Mouse (Mus musculus) forebrain, embryonic 15.5 days (tissue): Measurements from ENCODE around the gene Gpx6. TPM values are rescaled to one million over a fixed set of nuclear protein-coding genes. Genes with fewer than 3 reads are reported as not detected.
A peak's percentile ranks its signal among the peaks of the same experiment; 100 is the strongest.

Experiments
- ATAC-seq: fragments of 200-750 bp; cut with Nextera tagmentation; replicated peaks from 2 replicates; pipeline ENCODE4 v1.8.0; 2017; ENCODE audit warnings: mild to moderate bottlenecking, moderate TSS enrichment, moderate library complexity
- H3K27ac ChIP-seq: fragments of 300-500 bp; sonication (generic); replicated peaks from 2 replicates; pipeline ENCODE4 v1.5.1; 2015; ENCODE audit warnings: mild to moderate bottlenecking, inconsistent platforms
- H3K27me3 ChIP-seq: fragments of 300-500 bp; sonication (generic); 2 replicates; pipeline ENCODE4 v1.6.1; 2015; ENCODE audit warnings: inconsistent platforms
- H3K36me3 ChIP-seq: fragments of 300-500 bp; sonication (generic); 2 replicates; pipeline ENCODE4 v1.6.1; 2015; ENCODE audit warnings: mild to moderate bottlenecking, inconsistent platforms
- H3K4me1 ChIP-seq: fragments of 300-500 bp; sonication (generic); 2 replicates; pipeline ENCODE4 v1.6.1; 2015; ENCODE audit warnings: inconsistent platforms
- H3K4me2 ChIP-seq: fragments of 300-500 bp; sonication (generic); replicated peaks from 2 replicates; pipeline ENCODE4 v1.6.1; 2015; ENCODE audit warnings: mild to moderate bottlenecking, inconsistent platforms
- H3K4me3 ChIP-seq: fragments of 300-500 bp; sonication (generic); 2 replicates; pipeline ENCODE4 v1.5.1; 2015; ENCODE audit warnings: mild to moderate bottlenecking, inconsistent platforms
- H3K9ac ChIP-seq: fragments of 300-500 bp; sonication (generic); replicated peaks from 2 replicates; pipeline ENCODE4 v1.6.1; 2015; ENCODE audit warnings: mild to moderate bottlenecking, inconsistent platforms
- H3K9me3 ChIP-seq: fragments of 300-500 bp; sonication (generic); 2 replicates; pipeline ENCODE4 v1.6.1; 2016; ENCODE audit warnings: inconsistent platforms
- WGBS: fragments of 180-500 bp; shearing (Covaris S2); methylation state at CpG from one replicate; pipeline ENCODE4 v1.1.7; 2015; ENCODE audit warnings: mixed read lengths; 5-methylcytosine and 5-hydroxymethylcytosine counted together
- polyA plus RNA-seq: library from polyadenylated mRNA; unstranded; fragments of >200 nt; fragmentation: Nextera tagmentation; extraction: Ambion mirVana; gene quantifications from 2 replicates; pipeline ENCODE4 v1.2.1, GENCODE M21; 2015

Gpx6 gene
- not detected in 2 replicates for polyA plus RNA-seq

DNA sequence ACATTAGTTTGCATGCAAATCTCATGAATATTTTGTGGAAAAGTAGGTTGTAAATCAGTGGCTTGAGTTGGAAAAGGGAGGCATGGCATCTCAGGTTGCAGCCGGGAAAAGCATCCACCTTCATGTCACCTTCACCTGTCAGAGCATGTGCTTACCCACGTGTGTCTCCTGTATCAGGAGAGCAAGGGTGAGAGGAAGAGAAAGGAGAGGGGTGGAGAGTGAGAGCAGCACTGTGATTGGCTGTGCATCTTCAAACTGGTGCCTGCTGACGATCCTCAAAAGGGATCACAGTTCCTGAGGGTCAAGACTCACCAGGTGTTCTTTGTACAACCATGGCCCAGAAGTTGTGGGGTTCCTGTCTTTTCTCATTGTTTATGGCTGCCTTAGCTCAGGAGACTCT, at the start of gene Gpx6:
Gpx6 (plus strand) TSS at position 200 of the 400 bp plus-strand sequence.
- ATAC-seq = no peak
- Histone ChIP-seq H3K27ac (no peak within 1 kb of the TSS), H3K4me3 (no peak within 1 kb of the TSS), H3K4me1 (no peaks in the 10 kb centered on the region), H3K9me3 (no peaks in the 10 kb centered on the region), H3K27me3 (no peaks in the 10 kb centered on the region), H3K36me3 (no peaks in the 10 kb centered on the region), H3K9ac (no peak within 1 kb of the TSS), H3K4me2 (no peak within 1 kb of the TSS)
- 14% methylated on average over 3 of the region's 3 CpGs for WGBS

GRCm38 (mm10) chr13:21262787-21263461, 49.0 kb upstream of the Gpx6 start:
- Histone ChIP-seq H3K36me3 (no peaks in the 10 kb centered on the region), H3K4me2 (no peak overlapping the region), H3K4me3 (no peak overlapping the region), H3K9ac (no peak overlapping the region), H3K27me3 (peaks cover 14% of the 10 kb centered on the region; the same call in 1 of the 2 replicates), H3K9me3 (no peaks in the 10 kb centered on the region), H3K4me1 (peaks cover 15% of the 10 kb centered on the region; the same call in 1 of the 2 replicates), H3K27ac (no peak overlapping the region)
- ATAC-seq = no peak
- 77% methylated on average over 4 of the region's 4 CpGs for WGBS

DNA sequence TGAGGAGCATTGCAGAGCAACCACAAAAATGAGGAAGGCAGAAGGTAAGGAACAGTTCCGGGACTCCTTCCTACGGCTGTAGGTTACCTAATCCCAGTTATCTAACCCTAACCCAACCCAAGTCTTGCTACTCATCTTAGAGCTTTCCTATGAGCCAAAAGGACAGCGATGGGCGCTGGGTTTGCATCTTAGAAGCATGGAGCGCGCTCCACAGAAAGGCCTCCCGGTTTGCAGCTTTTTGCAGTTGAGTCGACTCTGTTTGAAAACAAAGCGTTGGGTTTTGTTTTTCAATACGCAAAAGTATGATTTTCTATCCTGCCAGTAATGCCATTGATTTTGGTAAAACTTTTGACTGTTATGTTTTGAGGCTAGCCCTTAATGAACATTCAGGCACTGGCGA, 48.0 kb upstream of the Gpx6 start:
- peaks cover 14% of the 10 kb centered on the region; the same call in 1 of the 2 replicates for H3K27me3 ChIP-seq
- peak overlapping the region; percentile 13; the same call in 1 of the 2 replicates for H3K9ac ChIP-seq
- peak overlapping the region; percentile 35 for H3K4me2 ChIP-seq
- no peaks in the 10 kb centered on the region for H3K9me3 ChIP-seq
- no peaks in the 10 kb centered on the region for H3K36me3 ChIP-seq
- H3K4me1 ChIP-seq = 0 out of 2 replicates have a peak, but pooled peaks cover 12% of the 10 kb centered on the region
- ATAC-seq = no peak
- 2% methylated on average over 11 of the region's 11 CpGs for WGBS
- H3K27ac ChIP-seq = no peak overlapping the region
- H3K4me3 ChIP-seq = peak overlapping the region; percentile 33

GRCm38 (mm10) chr13:21264366-21264765, 47.6 kb upstream of the Gpx6 start:
- H3K4me2 ChIP-seq = peak overlapping the region; percentile 35
- H3K4me3 ChIP-seq = peak overlapping the region; percentile 33
- H3K27me3 ChIP-seq = peaks cover 14% of the 10 kb centered on the region; the same call in 1 of the 2 replicates
- H3K36me3 ChIP-seq = no peaks in the 10 kb centered on the region
- WGBS = 2% methylated on average over 11 of the region's 11 CpGs
- 0 out of 2 replicates have a peak, but pooled peaks cover 12% of the 10 kb centered on the region for H3K4me1 ChIP-seq
- H3K9me3 ChIP-seq = no peaks in the 10 kb centered on the region
- ATAC-seq = no peak
- no peak overlapping the region for H3K27ac ChIP-seq
- no peak overlapping the region; the same call in 1 of the 2 replicates for H3K9ac ChIP-seq

DNA sequence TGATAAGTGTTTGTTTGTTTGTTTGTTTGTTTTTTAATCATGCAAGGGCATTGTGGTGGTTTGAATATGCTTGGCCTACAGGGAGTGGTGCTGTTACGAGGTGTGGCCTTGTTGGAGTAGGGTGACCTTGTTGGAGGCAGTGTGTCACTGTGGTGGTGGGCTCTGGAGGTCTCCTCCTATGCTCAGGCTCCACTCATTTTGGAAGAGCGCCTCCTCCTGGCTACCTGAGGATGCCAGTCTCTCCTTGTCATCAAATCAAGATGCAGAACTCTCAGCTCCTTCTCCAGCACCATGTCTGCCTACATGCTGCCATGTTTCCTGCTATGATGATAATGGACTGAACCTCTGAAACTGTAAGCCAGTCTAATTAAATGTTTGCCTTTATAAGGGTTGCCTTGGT, 46.2 kb upstream of the Gpx6 start:
- Histone ChIP-seq H3K36me3 (no peaks in the 10 kb centered on the region), H3K4me3 (no peak overlapping the region), H3K9ac (no peak overlapping the region), H3K4me2 (no peak overlapping the region), H3K27me3 (peaks cover 14% of the 10 kb centered on the region; the same call in 1 of the 2 replicates), H3K27ac (no peak overlapping the region), H3K4me1 (0 out of 2 replicates have a peak, but pooled peaks cover 4% of the 10 kb centered on the region), H3K9me3 (no peaks in the 10 kb centered on the region)
- WGBS = 53% methylated on average over 2 of the region's 2 CpGs
- ATAC-seq = no peak

DNA sequence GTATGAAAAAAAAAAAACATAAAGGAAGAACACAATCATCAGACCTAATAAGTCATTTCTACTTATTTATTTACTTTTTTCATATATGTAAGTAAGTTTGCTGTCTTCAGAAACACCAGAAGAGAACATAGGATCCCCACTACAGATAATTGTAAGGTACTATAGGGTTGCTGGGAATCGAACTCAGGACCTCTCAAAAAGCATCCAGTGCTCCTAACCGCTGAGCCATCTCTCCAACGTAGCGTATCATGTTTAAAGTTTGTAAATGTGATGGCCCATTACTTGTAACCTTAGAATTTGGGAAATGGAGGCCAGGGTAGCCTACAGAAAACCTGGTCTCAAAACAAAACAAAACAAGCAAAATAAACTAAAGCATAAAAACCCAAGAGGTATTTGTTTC, 44.4 kb upstream of the Gpx6 start:
- Histone ChIP-seq H3K27me3 (peaks cover 12% of the 10 kb centered on the region; the same call in 1 of the 2 replicates), H3K9ac (no peak overlapping the region), H3K4me2 (no peak overlapping the region), H3K9me3 (no peaks in the 10 kb centered on the region), H3K4me1 (0 out of 2 replicates have a peak, but pooled peaks cover 4% of the 10 kb centered on the region), H3K4me3 (no peak overlapping the region), H3K36me3 (no peaks in the 10 kb centered on the region), H3K27ac (no peak overlapping the region)
- no peak for ATAC-seq
- WGBS = 27% methylated on average over 4 of the region's 4 CpGs

- Histone ChIP-seq H3K36me3 (no peaks in the 10 kb centered on the region), H3K4me1 (0 out of 2 replicates have a peak, but pooled peaks cover 4% of the 10 kb centered on the region), H3K4me3 (0 out of 2 replicates have a peak overlapping the region, but pooled peaks have one; percentile 8), H3K9me3 (no peaks in the 10 kb centered on the region), H3K27ac (no peak overlapping the region), H3K27me3 (peaks cover 5% of the 10 kb centered on the region; the same call in 1 of the 2 replicates), H3K4me2 (0 out of 2 replicates have a peak overlapping the region, but pooled peaks have one; percentile 6), H3K9ac (no peak overlapping the region)
- no peak for ATAC-seq
- 7% methylated on average over 1 of the region's 1 CpGs for WGBS
Observed at GRCm38 (mm10) chr13:21268262-21268661, 43.7 kb upstream of the Gpx6 start.

DNA sequence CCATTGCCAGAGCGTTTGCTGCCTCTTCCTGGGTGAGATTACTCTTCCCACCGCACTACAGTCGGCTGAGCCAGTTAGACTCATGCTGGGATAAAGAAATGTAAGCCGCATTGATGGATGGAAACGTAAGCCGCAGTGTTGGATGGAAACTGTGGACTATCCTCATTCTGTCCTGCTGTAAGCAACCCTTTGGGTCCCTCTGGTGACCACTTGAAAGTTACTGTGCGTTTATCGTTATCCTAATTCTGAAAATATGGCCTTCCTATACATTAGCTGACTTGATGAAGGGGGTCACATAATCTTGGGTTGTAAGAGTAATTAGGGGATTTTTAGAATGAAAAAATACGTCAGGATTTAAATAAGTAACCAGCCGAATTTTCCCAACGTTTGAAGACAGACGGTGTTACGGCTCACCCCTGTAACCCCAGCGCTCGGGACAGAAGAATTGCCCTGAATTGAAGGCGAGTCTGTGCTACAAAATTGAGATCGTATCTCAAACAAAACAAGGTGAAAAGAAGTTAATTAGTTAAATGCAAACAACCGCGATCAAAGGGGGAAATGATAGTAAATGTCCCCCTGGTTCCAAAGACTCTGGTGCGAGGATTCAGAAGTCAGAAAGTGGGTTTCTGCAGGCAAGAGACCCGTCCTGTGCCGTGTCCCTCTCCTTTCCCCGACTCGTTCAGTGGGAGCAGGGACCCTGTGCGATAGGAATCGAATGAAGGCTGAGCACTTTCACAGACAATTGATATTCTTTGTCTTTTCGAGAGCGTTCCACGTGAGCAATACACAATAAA, 36.7 kb upstream of the Gpx6 start:
- Histone ChIP-seq H3K4me3 (peak overlapping the region; percentile 68), H3K9me3 (no peaks in the 10 kb centered on the region), H3K9ac (peak overlapping the region; percentile 56), H3K27ac (peak overlapping the region; percentile 62), H3K4me1 (peaks cover 20% of the 10 kb centered on the region), H3K4me2 (peak overlapping the region; percentile 76), H3K36me3 (no peaks in the 10 kb centered on the region), H3K27me3 (no peaks in the 10 kb centered on the region)
- under 1% methylated on average over 29 of the region's 29 CpGs for WGBS
- peak; percentile 73 for ATAC-seq

GRCm38 (mm10) chr13:21275815-21276550, 35.9 kb upstream of the Gpx6 start:
- Histone ChIP-seq H3K4me2 (peak overlapping the region; percentile 76), H3K27ac (peak overlapping the region; percentile 62), H3K4me3 (peak overlapping the region; percentile 68), H3K9me3 (no peaks in the 10 kb centered on the region), H3K27me3 (no peaks in the 10 kb centered on the region), H3K36me3 (no peaks in the 10 kb centered on the region), H3K4me1 (peaks cover 20% of the 10 kb centered on the region), H3K9ac (peak overlapping the region; percentile 66)
- peak; percentile 75 for ATAC-seq
- WGBS = under 1% methylated on average over 25 of the region's 25 CpGs

GRCm38 (mm10) chr13:21276551-21276950, 35.4 kb upstream of the Gpx6 start:
- Histone ChIP-seq H3K36me3 (no peaks in the 10 kb centered on the region), H3K9me3 (no peaks in the 10 kb centered on the region), H3K9ac (peak overlapping the region; percentile 66), H3K27me3 (no peaks in the 10 kb centered on the region), H3K4me3 (peak overlapping the region; percentile 68), H3K4me2 (peak overlapping the region; percentile 76), H3K27ac (peak overlapping the region; percentile 35), H3K4me1 (peaks cover 20% of the 10 kb centered on the region)
- WGBS = 1% methylated on average over 9 of the region's 9 CpGs
- peak; percentile 20; the same call in 1 of the 2 replicates for ATAC-seq

- ATAC-seq = peak; percentile 11; the same call in 1 of the 2 replicates
- Histone ChIP-seq H3K4me1 (peaks cover 20% of the 10 kb centered on the region), H3K36me3 (no peaks in the 10 kb centered on the region), H3K4me3 (peak overlapping the region; percentile 49), H3K4me2 (peak overlapping the region; percentile 60), H3K9ac (peak overlapping the region; percentile 25), H3K27ac (no peak overlapping the region), H3K9me3 (no peaks in the 10 kb centered on the region), H3K27me3 (no peaks in the 10 kb centered on the region)
- WGBS = 8% methylated on average over 8 of the region's 8 CpGs
Observed at GRCm38 (mm10) chr13:21279076-21279475, 32.8 kb upstream of the Gpx6 start.
